ENCODE assay signal across 15 mouse cellular contexts in genomic region chr12:99287081-99287480, GRCm38 (mm10).
A peak's percentile ranks its signal among the peaks of the same experiment; 100 is the strongest.
DNase-seq lines count a peak whose midpoint lies in the region; ATAC-seq lines count a peak whose summit lies in the region.
"Had no signal": no experiment of that assay in that cellular context is flagged by ENCODE, and none has a peak within 500 bp of the region (broad histone marks: within the 10 kb centered on the region; RNA-seq: fewer than 3 reads in every experiment).

No protein-coding gene starts in this region.

- WGBS in forebrain, embryonic 13.5 days = 56% methylated on average over 5 of the region's 5 CpGs
- WGBS in midbrain, embryonic 13.5 days = 57% methylated on average over 5 of the region's 5 CpGs

- peak; percentile 37 for DNase-seq in gastrocnemius, adult 18-20 months (ENCODE audit: low spot score)
- DNase-seq in gastrocnemius, postnatal 14 days = no peak
- DNase-seq in adrenal gland, postnatal 14 days = no peak
- DNase-seq in right cerebral cortex, adult 2 months (ENCODE audit: low spot score in 2 of 2) = no peak
- DNase-seq in adipocyte (ENCODE audit: low spot score) = no peak
- DNase-seq: heart, adult 2 months; kidney, postnatal 25 days; liver, embryonic 13.5 days; lung, postnatal 4 days; right cerebral cortex, adult 18-20 months; thymus, postnatal 14 days had no signal

- peaks cover 13% of the 10 kb centered on the region for H3K36me3 ChIP-seq in forebrain, embryonic 13.5 days (ENCODE audit: poor library complexity, severe bottlenecking)
- peaks cover 8% of the 10 kb centered on the region for H3K36me3 ChIP-seq in midbrain, embryonic 13.5 days

- no peak overlapping the region for H3K4me3 ChIP-seq in brown adipose tissue, adult 24 weeks (ENCODE audit: insufficient read depth, low read depth, low read length)
- H3K4me3 ChIP-seq in forebrain, embryonic 13.5 days = no peak overlapping the region
- no peak overlapping the region for H3K4me3 ChIP-seq in midbrain, embryonic 13.5 days (replicated peaks)
- H3K4me3 ChIP-seq: heart, adult 2 months; liver, embryonic 13.5 days had no signal

- no peaks in the 10 kb centered on the region for H3K9me3 ChIP-seq in forebrain, embryonic 13.5 days (replicated peaks)
- no peaks in the 10 kb centered on the region for H3K9me3 ChIP-seq in midbrain, embryonic 13.5 days
- H3K9me3 ChIP-seq: liver, embryonic 13.5 days had no signal

- H3K9ac ChIP-seq in forebrain, embryonic 13.5 days = no peak overlapping the region
- H3K9ac ChIP-seq in midbrain, embryonic 13.5 days (replicated peaks) = no peak overlapping the region
- H3K9ac ChIP-seq: liver, embryonic 13.5 days had no signal

- intact Hi-C loops in gastrocnemius, postnatal 14 days (cut with DNase I; ENCODE audit: low total_unique reads) = no loop called here

- no peak overlapping the region for H3K4me2 ChIP-seq in forebrain, embryonic 13.5 days
- H3K4me2 ChIP-seq in midbrain, embryonic 13.5 days (replicated peaks) = no peak overlapping the region
- H3K4me2 ChIP-seq: liver, embryonic 13.5 days had no signal

- no peaks in the 10 kb centered on the region for H3K27me3 ChIP-seq in forebrain, embryonic 13.5 days
- no peaks in the 10 kb centered on the region for H3K27me3 ChIP-seq in midbrain, embryonic 13.5 days
- H3K27me3 ChIP-seq: liver, embryonic 13.5 days had no signal

- peaks cover 28% of the 10 kb centered on the region for H3K4me1 ChIP-seq in brown adipose tissue, adult 24 weeks (ENCODE audit: control insufficient read depth, insufficient read depth, insufficient read length, low read length)
- H3K4me1 ChIP-seq in forebrain, embryonic 13.5 days = peaks cover 79% of the 10 kb centered on the region
- H3K4me1 ChIP-seq in midbrain, embryonic 13.5 days (replicated peaks) = peaks cover 66% of the 10 kb centered on the region

- peak; percentile 6; the same call in 1 of the 2 replicates for ATAC-seq in forebrain, embryonic 13.5 days
- peak; percentile 9; the same call in 1 of the 2 replicates for ATAC-seq in midbrain, embryonic 13.5 days
- ATAC-seq: activated CD4-positive, CD25-positive, alpha-beta regulatory T cell, adult 4 months had no signal

- 0 out of 2 replicates have a peak overlapping the region, but pooled peaks have one; percentile 4 for H3K27ac ChIP-seq in brown adipose tissue, adult 24 weeks (replicated peaks; ENCODE audit: low read depth, low read length)
- peak overlapping the region; percentile 79 for H3K27ac ChIP-seq in forebrain, embryonic 13.5 days
- H3K27ac ChIP-seq in midbrain, embryonic 13.5 days = peak overlapping the region; percentile 63
- H3K27ac ChIP-seq: heart, adult 2 months; liver, embryonic 13.5 days had no signal

Comparison
In these comparisons a context has a peak if more than half of its experiments do, and no peak if none do; other contexts are left out.
1. H3K27ac ChIP-seq: peak in every context shown above with its lines; median percentile 79 in forebrain, embryonic 13.5 days; 63 in midbrain, embryonic 13.5 days; 4 in brown adipose tissue, adult 24 weeks.